Mouse (Mus musculus) intestine, postnatal 0 days (tissue): ENCODE measurements around the gene Opn4. TPM values are rescaled to one million over a fixed set of nuclear protein-coding genes. Genes with fewer than 3 reads are reported as not detected.

Experiments used
- ATAC-seq: fragments of 200-750 bp; cut with Nextera tagmentation; 2 replicates; pipeline ENCODE4 v1.8.0; 2017; ENCODE audit warnings: mild to moderate bottlenecking, moderate TSS enrichment, moderate library complexity
- H3K27ac ChIP-seq: fragments of 300-500 bp; sonication (generic); 2 replicates; pipeline ENCODE4 v1.5.1; 2014; ENCODE audit warnings: mild to moderate bottlenecking, low read depth, low read length, moderate library complexity
- H3K27me3 ChIP-seq: fragments of 300-500 bp; sonication (generic); replicated peaks from 2 replicates; pipeline ENCODE4 v1.6.1; 2014; ENCODE audit warnings: low read length, mixed read lengths; ENCODE audit not compliant: control insufficient read depth, insufficient read depth
- H3K36me3 ChIP-seq: fragments of 300-500 bp; sonication (generic); 2 replicates; pipeline ENCODE4 v1.6.1; 2014; ENCODE audit warnings: mild to moderate bottlenecking, moderate library complexity; ENCODE audit not compliant: control insufficient read depth, insufficient read depth
- H3K4me1 ChIP-seq: fragments of 300-500 bp; sonication (generic); replicated peaks from 2 replicates; pipeline ENCODE4 v1.6.1; 2014; ENCODE audit warnings: antibody characterized with exemption, low read length, mixed read lengths; ENCODE audit not compliant: control insufficient read depth, insufficient read depth
- H3K4me2 ChIP-seq: fragments of 300-500 bp; sonication (generic); replicated peaks from 2 replicates; pipeline ENCODE4 v1.6.1; 2014; ENCODE audit warnings: low read depth, mild to moderate bottlenecking, moderate library complexity
- H3K4me3 ChIP-seq: fragments of 300-500 bp; sonication (generic); 2 replicates; pipeline ENCODE4 v1.5.1; 2014; ENCODE audit warnings: low read depth, low read length
- H3K9ac ChIP-seq: fragments of 300-500 bp; sonication (generic); 2 replicates; pipeline ENCODE4 v1.6.1; 2014; ENCODE audit warnings: mild to moderate bottlenecking, low read depth, low read length
- H3K9me3 ChIP-seq: fragments of 300-500 bp; sonication (generic); 2 replicates; pipeline ENCODE4 v1.6.1; 2016; ENCODE audit warnings: mixed run types; ENCODE audit not compliant: control insufficient read depth
- CTCF ChIP-seq: sonication (generic); IDR thresholded peaks from 2 replicates; pipeline ENCODE4 v1.5.1; 2016; ENCODE audit warnings: low read depth, mild to moderate bottlenecking, control low read depth, antibody characterized with exemption, moderate library complexity
- WGBS: fragments of 180-500 bp; shearing (Covaris S2); extraction: QIAGEN DNeasy Blood & Tissue Kit; methylation state at CpG from one replicate; pipeline ENCODE4 v1.1.7; 2014; 5-methylcytosine and 5-hydroxymethylcytosine counted together
- polyA plus RNA-seq: library from polyadenylated mRNA; unstranded; fragments of >200 nt; fragmentation: Nextera tagmentation; extraction: Ambion mirVana; gene quantifications from 2 replicates; pipeline ENCODE4 v1.2.1, GENCODE M21; 2015

Gene Opn4
- polyA plus RNA-seq, 1 experiment from 2014 or later, result 0.69 TPM

DNA sequence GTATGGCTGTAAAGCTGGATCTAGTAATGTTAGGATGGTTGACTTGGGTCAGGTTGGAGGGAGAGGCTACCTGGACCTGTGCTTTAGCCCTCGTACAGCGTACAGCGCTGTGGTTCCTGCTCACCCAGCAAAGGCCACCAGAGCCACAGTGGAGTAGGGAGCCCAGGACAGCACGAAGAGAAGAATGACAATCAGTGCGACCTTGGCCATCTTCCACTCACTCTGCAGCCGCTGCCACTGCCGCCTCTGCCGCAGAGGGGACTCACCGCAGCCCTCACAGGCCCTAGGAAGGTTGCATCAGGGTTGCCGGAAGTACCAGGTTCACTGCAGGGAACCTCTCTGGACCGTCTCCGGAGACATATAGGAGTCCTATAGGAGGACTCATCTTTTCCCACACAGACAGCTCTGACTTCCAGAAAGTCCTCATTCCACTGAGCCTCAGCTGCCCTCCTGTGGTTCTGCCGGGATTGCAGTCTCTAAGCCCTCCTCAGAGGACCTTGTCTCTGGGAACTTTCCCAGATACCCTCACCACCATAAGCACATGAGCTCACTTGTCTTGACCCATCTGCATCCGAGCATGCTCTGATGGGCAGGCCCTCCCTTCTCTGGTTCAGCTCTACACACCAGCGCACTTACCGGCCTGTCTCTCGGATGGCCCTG, 4.2 kb downstream of the Opn4 start:
- no peaks in the 10 kb centered on the region for H3K36me3 ChIP-seq
- no peak overlapping the region for H3K4me2 ChIP-seq
- no peak overlapping the region for H3K27ac ChIP-seq
- H3K9ac ChIP-seq, result no peak overlapping the region
- no peaks in the 10 kb centered on the region for H3K4me1 ChIP-seq
- TF ChIP-seq CTCF, result peak; percentile 72
- no peak for ATAC-seq
- no peak overlapping the region for H3K4me3 ChIP-seq
- H3K27me3 ChIP-seq, result no peaks in the 10 kb centered on the region
- no peaks in the 10 kb centered on the region for H3K9me3 ChIP-seq
- 73% methylated on average over 16 of the region's 17 CpGs for WGBS

GRCm38 (mm10) chr14:34591741-34592535, 8.0 kb downstream of the Opn4 start:
- no peaks in the 10 kb centered on the region for H3K9me3 ChIP-seq
- no peak overlapping the region for H3K9ac ChIP-seq
- no peaks in the 10 kb centered on the region for H3K27me3 ChIP-seq
- no peak for TF ChIP-seq CTCF
- no peak overlapping the region for H3K27ac ChIP-seq
- 52% methylated on average over 15 of the region's 15 CpGs for WGBS
- no peaks in the 10 kb centered on the region for H3K36me3 ChIP-seq
- ATAC-seq, result no peak
- H3K4me2 ChIP-seq, result no peak overlapping the region
- H3K4me1 ChIP-seq, result peaks cover 9% of the 10 kb centered on the region
- H3K4me3 ChIP-seq, result no peak overlapping the region

- 72% methylated on average over 24 of the region's 24 CpGs for WGBS
- H3K9ac ChIP-seq, result no peak overlapping the region
- no peaks in the 10 kb centered on the region for H3K9me3 ChIP-seq
- TF ChIP-seq CTCF, result no peak
- no peak overlapping the region for H3K4me2 ChIP-seq
- H3K27ac ChIP-seq, result no peak overlapping the region
- no peak for ATAC-seq
- H3K4me1 ChIP-seq, result peaks cover 9% of the 10 kb centered on the region
- H3K36me3 ChIP-seq, result no peaks in the 10 kb centered on the region
- no peak overlapping the region for H3K4me3 ChIP-seq
- H3K27me3 ChIP-seq, result no peaks in the 10 kb centered on the region
These were observed 8.9 kb downstream of the Opn4 start for GRCm38 (mm10) chr14:34590743-34591675.

DNA sequence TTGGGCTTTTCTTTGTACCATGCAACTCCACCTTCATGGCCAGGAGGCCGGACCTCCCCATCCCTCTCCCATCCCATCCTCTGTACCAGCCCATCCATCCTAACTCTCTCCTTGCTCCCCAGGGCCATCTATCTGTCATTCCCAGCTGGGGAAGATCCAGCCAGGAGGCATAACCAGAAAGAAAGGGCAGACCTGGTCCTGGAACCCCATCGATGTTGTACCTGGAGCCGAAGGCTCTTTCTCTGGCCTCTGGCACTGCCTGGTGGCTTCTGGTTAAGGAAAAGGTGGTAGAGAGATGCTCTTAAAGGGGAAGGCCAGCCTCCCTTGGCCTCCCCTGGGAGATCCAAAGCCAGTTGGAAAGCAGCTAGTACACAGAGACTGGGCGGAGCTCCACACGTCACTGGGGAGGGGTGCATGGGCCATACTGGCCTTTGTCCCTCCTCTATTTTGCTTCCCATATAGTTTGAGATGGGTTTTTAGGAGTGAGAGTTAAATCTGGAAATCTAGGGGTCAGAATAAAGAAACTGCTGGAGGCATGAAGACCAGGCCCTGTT, 9.8 kb downstream of the Opn4 start:
- Histone ChIP-seq H3K27me3 (no peaks in the 10 kb centered on the region), H3K4me3 (no peak overlapping the region), H3K4me1 (peaks cover 11% of the 10 kb centered on the region), H3K36me3 (no peaks in the 10 kb centered on the region), H3K9ac (no peak overlapping the region), H3K27ac (no peak overlapping the region; the same call in 1 of the 2 replicates), H3K4me2 (no peak overlapping the region), H3K9me3 (no peaks in the 10 kb centered on the region)
- ATAC-seq, result no peak
- 82% methylated on average over 5 of the region's 5 CpGs for WGBS
- no peak for TF ChIP-seq CTCF

- WGBS, result 92% methylated on average over 8 of the region's 8 CpGs
- no peak overlapping the region for H3K4me3 ChIP-seq
- no peaks in the 10 kb centered on the region for H3K27me3 ChIP-seq
- no peak overlapping the region for H3K4me2 ChIP-seq
- no peak for TF ChIP-seq CTCF
- no peaks in the 10 kb centered on the region for H3K36me3 ChIP-seq
- no peak for ATAC-seq
- H3K4me1 ChIP-seq, result peaks cover 12% of the 10 kb centered on the region
- peak overlapping the region; percentile 90 for H3K27ac ChIP-seq
- no peaks in the 10 kb centered on the region for H3K9me3 ChIP-seq
- no peak overlapping the region for H3K9ac ChIP-seq
These were observed 10.7 kb downstream of the Opn4 start for GRCm38 (mm10) chr14:34589185-34589713.
